Mouse (Mus musculus) intestine, postnatal 0 days (tissue): ENCODE measurements around the gene Megf8. TPM values are rescaled to one million over a fixed set of nuclear protein-coding genes. Genes with fewer than 3 reads are reported as not detected.

Source experiments
- ATAC-seq: fragments of 200-750 bp; cut with Nextera tagmentation; 2 replicates; pipeline ENCODE4 v1.8.0; 2017; ENCODE audit warnings: mild to moderate bottlenecking, moderate TSS enrichment, moderate library complexity
- H3K27ac ChIP-seq: fragments of 300-500 bp; sonication (generic); 2 replicates; pipeline ENCODE4 v1.5.1; 2014; ENCODE audit warnings: mild to moderate bottlenecking, low read depth, low read length, moderate library complexity
- H3K27me3 ChIP-seq: fragments of 300-500 bp; sonication (generic); replicated peaks from 2 replicates; pipeline ENCODE4 v1.6.1; 2014; ENCODE audit warnings: low read length, mixed read lengths; ENCODE audit not compliant: control insufficient read depth, insufficient read depth
- H3K36me3 ChIP-seq: fragments of 300-500 bp; sonication (generic); 2 replicates; pipeline ENCODE4 v1.6.1; 2014; ENCODE audit warnings: mild to moderate bottlenecking, moderate library complexity; ENCODE audit not compliant: control insufficient read depth, insufficient read depth
- H3K4me1 ChIP-seq: fragments of 300-500 bp; sonication (generic); replicated peaks from 2 replicates; pipeline ENCODE4 v1.6.1; 2014; ENCODE audit warnings: antibody characterized with exemption, low read length, mixed read lengths; ENCODE audit not compliant: control insufficient read depth, insufficient read depth
- H3K4me2 ChIP-seq: fragments of 300-500 bp; sonication (generic); replicated peaks from 2 replicates; pipeline ENCODE4 v1.6.1; 2014; ENCODE audit warnings: low read depth, mild to moderate bottlenecking, moderate library complexity
- H3K4me3 ChIP-seq: fragments of 300-500 bp; sonication (generic); 2 replicates; pipeline ENCODE4 v1.5.1; 2014; ENCODE audit warnings: low read depth, low read length
- H3K9ac ChIP-seq: fragments of 300-500 bp; sonication (generic); 2 replicates; pipeline ENCODE4 v1.6.1; 2014; ENCODE audit warnings: mild to moderate bottlenecking, low read depth, low read length
- H3K9me3 ChIP-seq: fragments of 300-500 bp; sonication (generic); 2 replicates; pipeline ENCODE4 v1.6.1; 2016; ENCODE audit warnings: mixed run types; ENCODE audit not compliant: control insufficient read depth
- CTCF ChIP-seq: sonication (generic); IDR thresholded peaks from 2 replicates; pipeline ENCODE4 v1.5.1; 2016; ENCODE audit warnings: low read depth, mild to moderate bottlenecking, control low read depth, antibody characterized with exemption, moderate library complexity
- WGBS: fragments of 180-500 bp; shearing (Covaris S2); extraction: QIAGEN DNeasy Blood & Tissue Kit; methylation state at CpG from one replicate; pipeline ENCODE4 v1.1.7; 2014; 5-methylcytosine and 5-hydroxymethylcytosine counted together
- polyA plus RNA-seq: library from polyadenylated mRNA; unstranded; fragments of >200 nt; fragmentation: Nextera tagmentation; extraction: Ambion mirVana; gene quantifications from 2 replicates; pipeline ENCODE4 v1.2.1, GENCODE M21; 2015

Megf8 gene
- polyA plus RNA-seq, 1 experiment from 2014 or later, result 3.4 TPM

DNA sequence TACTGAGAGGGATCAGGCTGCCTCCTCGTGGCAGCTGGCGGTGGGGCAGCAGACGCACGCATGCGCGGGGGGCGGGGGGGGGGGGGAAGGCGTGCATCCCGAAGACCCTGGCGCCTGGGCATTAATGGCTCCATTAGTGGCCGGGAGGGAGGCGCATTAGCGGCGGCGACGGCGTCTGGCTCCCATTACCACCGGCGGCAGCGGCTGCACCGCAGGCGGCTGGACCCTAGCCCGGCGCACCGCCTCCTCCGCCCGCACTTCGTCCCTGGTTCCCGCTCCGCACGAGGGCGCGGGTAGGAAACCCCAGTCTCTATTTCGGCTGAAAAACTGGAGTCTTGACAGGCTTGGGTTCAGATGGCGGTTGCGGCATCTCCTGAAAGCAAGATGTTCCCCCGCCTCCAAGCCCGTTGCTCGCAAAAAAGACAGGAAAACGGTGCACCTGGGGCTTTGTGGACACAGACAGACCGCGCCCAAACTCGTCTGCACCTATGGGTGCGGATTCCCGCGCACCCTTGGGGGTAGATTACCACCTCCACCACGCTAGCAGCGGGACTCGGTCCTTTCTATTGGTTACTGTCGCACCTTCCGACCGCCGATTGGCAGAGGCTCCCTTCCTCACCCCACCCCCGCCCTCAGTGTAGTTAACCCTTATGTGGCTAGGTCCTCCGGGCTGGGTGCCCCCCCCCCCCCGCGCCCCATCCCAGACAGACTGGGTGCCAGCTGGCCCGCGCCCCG is 38.5 kb upstream of the Megf8 start:
- H3K4me1 ChIP-seq, result peaks cover 39% of the 10 kb centered on the region

DNA sequence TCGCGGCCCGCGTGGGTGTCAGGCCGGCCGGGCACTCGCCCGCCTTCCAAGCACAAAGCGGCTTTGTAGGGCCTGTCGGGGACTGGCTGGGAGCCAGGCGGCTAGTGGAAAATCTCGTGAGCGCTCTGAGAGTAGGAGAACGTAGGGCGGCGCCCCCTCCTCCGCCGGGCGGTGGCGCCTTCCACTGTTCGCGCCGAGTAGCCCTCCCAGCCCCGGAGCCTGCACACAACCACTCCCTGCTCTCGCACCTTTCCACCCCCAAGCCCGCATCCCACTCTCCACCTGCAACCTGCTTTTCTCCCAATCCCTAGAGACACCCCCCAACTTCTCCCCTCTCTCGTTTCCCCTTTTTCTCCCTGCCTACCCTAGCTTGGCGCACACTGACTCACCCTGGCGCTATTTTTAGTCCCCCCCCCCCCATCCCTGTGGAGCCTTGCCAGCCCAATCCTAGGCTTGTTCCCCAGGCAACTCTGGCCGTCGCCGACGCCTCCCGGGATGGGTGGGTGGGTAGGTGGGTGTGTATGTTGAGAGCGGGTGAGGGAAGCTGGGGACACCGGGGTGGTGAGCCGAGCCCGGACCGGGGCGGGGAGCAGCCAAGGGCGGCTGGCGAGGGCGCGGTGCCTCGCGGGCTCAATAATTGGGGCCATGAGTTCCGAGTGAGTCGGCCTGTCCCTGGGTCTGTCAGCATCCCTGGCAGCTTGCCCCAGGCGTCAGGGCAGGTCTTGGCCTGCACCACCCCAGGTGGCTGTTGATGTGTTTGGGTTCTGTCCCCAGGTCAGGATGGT is 37.7 kb upstream of the Megf8 start:
- Histone ChIP-seq H3K9me3 (no peaks in the 10 kb centered on the region), H3K27me3 (no peaks in the 10 kb centered on the region), H3K4me3 (peak overlapping the region; percentile 63), H3K9ac (peak overlapping the region; percentile 55), H3K36me3 (no peaks in the 10 kb centered on the region; the same call in 1 of the 2 replicates), H3K27ac (peak overlapping the region; percentile 93), H3K4me2 (peak overlapping the region; percentile 96), H3K4me1 (peaks cover 40% of the 10 kb centered on the region)
- ATAC-seq, result peak; percentile 12
- peak; percentile 51 for TF ChIP-seq CTCF
- WGBS, result under 1% methylated on average over 41 of the region's 49 CpGs

More for the DNA sequence above, 38.5 kb upstream of the Megf8 start:
- Histone ChIP-seq H3K9me3 (no peaks in the 10 kb centered on the region), H3K9ac (peak overlapping the region; percentile 55), H3K27ac (peak overlapping the region; percentile 93), H3K4me3 (peak overlapping the region; percentile 63), H3K36me3 (peaks cover under 1% of the 10 kb centered on the region; the same call in 1 of the 2 replicates), H3K27me3 (no peaks in the 10 kb centered on the region), H3K4me2 (peak overlapping the region; percentile 96)
- TF ChIP-seq CTCF, result peak; percentile 73
- 0% methylated on average over 50 of the region's 60 CpGs for WGBS
- peak; percentile 55 for ATAC-seq

DNA sequence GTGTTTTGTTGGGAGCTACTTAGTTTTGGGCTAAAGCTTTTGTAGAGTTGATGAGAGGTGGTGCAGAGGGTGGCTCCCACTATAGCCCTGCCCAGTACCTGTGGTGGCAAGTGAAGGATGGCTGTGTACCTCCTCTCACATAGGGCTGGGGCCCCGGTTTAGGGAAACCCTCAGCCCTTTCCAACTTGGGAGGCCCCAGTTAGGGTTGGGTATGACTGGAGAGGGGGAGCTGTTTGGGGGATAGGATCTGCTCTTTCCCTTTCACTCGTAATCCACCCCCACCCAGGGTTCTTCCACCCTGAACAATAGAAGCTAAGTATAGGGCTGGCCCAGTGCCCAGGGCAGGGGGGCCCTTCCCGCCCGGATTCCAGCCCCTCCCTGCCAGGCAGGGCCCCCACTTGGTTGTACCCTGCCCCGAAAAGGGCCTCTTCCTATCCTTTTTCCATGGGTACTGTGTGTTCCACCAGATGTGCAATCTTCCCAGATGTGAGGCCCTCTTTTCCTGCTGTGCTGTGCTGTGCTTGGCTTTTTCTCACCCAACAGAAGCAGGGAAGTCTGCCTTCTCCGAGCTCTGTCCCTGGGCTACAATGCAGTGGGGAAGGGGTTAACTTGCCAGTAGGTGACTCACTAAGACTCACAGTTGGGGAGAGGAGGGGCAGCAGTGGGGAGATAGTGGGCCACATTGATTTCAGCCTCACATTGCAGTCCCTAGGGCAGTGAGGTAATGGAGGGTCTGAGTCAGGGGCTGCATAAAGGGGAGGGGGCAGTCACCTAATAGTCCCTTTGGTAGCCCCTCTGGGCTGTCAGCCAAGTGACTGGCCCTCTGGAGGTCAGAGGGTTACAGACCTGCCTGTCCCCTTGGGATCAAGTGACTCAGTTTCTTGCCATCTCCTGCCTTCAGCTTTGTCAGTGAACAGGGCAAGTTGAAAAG is 36.8 kb upstream of the Megf8 start:
- Histone ChIP-seq H3K9me3 (no peaks in the 10 kb centered on the region), H3K36me3 (peaks cover 5% of the 10 kb centered on the region), H3K4me2 (peak overlapping the region; percentile 96), H3K4me3 (peak overlapping the region; percentile 63), H3K27me3 (no peaks in the 10 kb centered on the region), H3K9ac (peak overlapping the region; percentile 13; the same call in 1 of the 2 replicates), H3K4me1 (peaks cover 42% of the 10 kb centered on the region), H3K27ac (peak overlapping the region; percentile 93)
- peak; percentile 6; the same call in 1 of the 2 replicates for TF ChIP-seq CTCF
- ATAC-seq, result 0 out of 2 replicates have a peak, but pooled peaks have one; percentile 1
- WGBS, result 4% methylated on average over 6 of the region's 6 CpGs

DNA sequence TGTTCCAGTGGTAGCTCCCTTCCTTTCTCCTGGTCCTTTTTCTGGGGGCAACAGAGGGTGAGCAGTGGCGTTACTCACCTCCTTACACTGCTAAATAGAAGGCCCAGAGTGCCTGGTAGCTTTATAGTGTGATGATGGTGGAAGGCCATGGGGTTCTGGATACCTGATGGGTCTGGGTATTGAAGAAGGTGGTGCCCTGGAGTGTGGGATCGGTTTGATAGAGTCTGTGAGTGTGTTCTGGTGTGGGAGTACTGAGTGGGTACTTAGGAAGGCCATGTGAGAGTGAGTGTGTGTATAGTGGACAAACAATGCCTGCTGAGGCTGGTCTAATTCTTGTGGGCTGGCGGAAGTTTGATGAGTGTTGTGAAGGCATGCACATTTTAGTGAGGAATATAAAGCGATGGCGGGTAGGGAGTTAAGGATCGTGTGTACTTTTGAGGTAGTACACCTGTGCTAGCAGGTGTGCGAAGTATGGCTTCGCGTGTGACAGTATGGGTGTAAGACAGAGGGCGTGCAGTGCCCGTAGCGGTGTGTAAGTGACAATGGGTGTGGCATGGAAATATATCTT is 35.7 kb upstream of the Megf8 start:
- 14% methylated on average over 12 of the region's 12 CpGs for WGBS
- Histone ChIP-seq H3K9me3 (no peaks in the 10 kb centered on the region), H3K4me3 (peak overlapping the region; percentile 60), H3K36me3 (peaks cover 16% of the 10 kb centered on the region), H3K27me3 (no peaks in the 10 kb centered on the region), H3K4me1 (peaks cover 31% of the 10 kb centered on the region), H3K9ac (0 out of 2 replicates have a peak overlapping the region, but pooled peaks have one; percentile 26), H3K27ac (peak overlapping the region; percentile 93), H3K4me2 (peak overlapping the region; percentile 96)
- peak; percentile 28; the same call in 1 of the 2 replicates for TF ChIP-seq CTCF
- peak; percentile 11 for ATAC-seq

DNA sequence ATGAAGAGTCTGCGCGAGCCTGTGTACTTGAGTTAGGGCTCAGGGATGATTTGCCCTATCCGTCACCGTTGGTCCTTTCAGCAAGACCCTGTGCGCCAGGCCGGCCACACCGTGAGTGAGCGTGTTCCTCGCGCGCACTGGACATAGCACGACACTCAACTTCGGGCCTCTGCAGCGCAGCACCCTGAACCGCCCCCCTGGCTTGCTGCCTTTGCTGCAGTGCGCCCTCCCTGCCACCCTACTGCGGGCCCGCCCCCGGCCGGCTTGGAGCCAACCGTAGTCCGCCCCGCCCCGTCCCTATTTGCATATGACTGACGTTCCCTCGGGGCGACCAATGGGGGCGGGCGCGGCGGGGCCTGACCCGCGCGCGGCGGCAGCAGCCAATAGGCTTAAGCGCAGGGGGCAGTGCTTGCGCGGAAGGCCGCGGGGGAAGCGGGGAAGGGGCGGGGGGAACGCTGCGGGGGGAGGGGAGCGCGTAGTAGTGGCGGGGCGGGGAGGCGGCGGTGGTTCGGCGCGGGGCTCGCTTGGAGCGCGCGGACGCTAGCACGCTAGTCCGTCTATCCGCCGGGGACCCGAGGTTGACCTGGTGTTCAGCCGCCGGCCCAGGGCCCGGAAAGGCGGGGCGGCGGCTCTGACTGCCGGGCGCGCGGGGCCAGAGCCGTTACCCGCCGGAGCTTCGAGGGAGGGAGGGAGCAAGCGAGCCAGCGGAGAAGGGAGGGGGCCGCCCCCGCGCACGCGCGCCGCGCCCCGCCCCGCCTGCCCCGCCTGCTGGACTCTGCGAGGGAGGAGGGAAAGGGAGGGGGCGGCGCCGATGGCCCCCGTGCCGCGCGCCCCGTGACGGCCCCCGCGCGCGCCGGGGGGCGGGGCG is 35.0 kb upstream of the Megf8 start:
- H3K27ac ChIP-seq, result peak overlapping the region; percentile 93
- WGBS, result under 1% methylated on average over 80 of the region's 108 CpGs
- 0 out of 2 replicates have a peak, but pooled peaks have one; percentile 0 for TF ChIP-seq CTCF
- peak; percentile 87 for ATAC-seq
- peak overlapping the region; percentile 60 for H3K4me3 ChIP-seq
- no peaks in the 10 kb centered on the region for H3K27me3 ChIP-seq
- H3K9me3 ChIP-seq, result no peaks in the 10 kb centered on the region
- peaks cover 24% of the 10 kb centered on the region for H3K36me3 ChIP-seq
- peak overlapping the region; percentile 62 for H3K9ac ChIP-seq
- H3K4me2 ChIP-seq, result peak overlapping the region; percentile 96
- peaks cover 30% of the 10 kb centered on the region for H3K4me1 ChIP-seq
